Mouse (Mus musculus) E14TG2a.4 (cell line): Measurements from ENCODE around the gene Crybg3.

Experiments used
- H3K27me3 ChIP-seq: 2 replicates; pipeline ENCODE4 v1.6.1; 2014; ENCODE audit warnings: low read length, control low read depth; ENCODE audit not compliant: insufficient read depth
- H3K36me3 ChIP-seq: 2 replicates; pipeline ENCODE4 v1.6.1; 2014; ENCODE audit warnings: low read length, control low read depth; ENCODE audit not compliant: insufficient read depth
- H3K4me1 ChIP-seq: replicated peaks from 2 replicates; pipeline ENCODE4 v1.6.1; 2014; ENCODE audit warnings: low read depth, low read length, control low read depth
- H3K4me3 ChIP-seq: replicated peaks from 2 replicates; pipeline ENCODE4 v1.5.1; 2014; ENCODE audit warnings: mild to moderate bottlenecking, low read length
- H3K9me3 ChIP-seq: 2 replicates; pipeline ENCODE4 v1.6.1; 2014; ENCODE audit warnings: low read length, control low read depth
- CTCF ChIP-seq: conservative IDR thresholded peaks from 2 replicates; pipeline ENCODE4 v1.5.1; 2014; ENCODE audit warnings: low read length
- NANOG ChIP-seq: IDR thresholded peaks from 2 replicates; pipeline ENCODE4 v1.6.1; 2014; ENCODE audit warnings: borderline replicate concordance, low read length, mixed read lengths
- POU5F1 ChIP-seq: IDR thresholded peaks from 2 replicates; pipeline ENCODE4 v1.6.1; 2014; ENCODE audit warnings: low read length, borderline replicate concordance

Crybg3 gene

GRCm38 (mm10) chr16:59587816-59588215, 13.0 kb downstream of the Crybg3 start:
- H3K36me3 ChIP-seq: peaks cover 3% of the 10 kb centered on the region; the same call in 1 of the 2 replicates
- TF ChIP-seq POU5F1 (no peak), CTCF (no peak), NANOG (no peak)
- peaks cover 44% of the 10 kb centered on the region for H3K4me1 ChIP-seq
- no peaks in the 10 kb centered on the region for H3K9me3 ChIP-seq
- H3K27me3 ChIP-seq: no peaks in the 10 kb centered on the region; the same call in 1 of the 2 replicates
- H3K4me3 ChIP-seq: no peak overlapping the region

GRCm38 (mm10) chr16:59586911-59587310, 13.9 kb downstream of the Crybg3 start:
- H3K27me3 ChIP-seq: no peaks in the 10 kb centered on the region; the same call in 1 of the 2 replicates
- TF ChIP-seq CTCF (no peak), POU5F1 (no peak), NANOG (no peak)
- peaks cover 44% of the 10 kb centered on the region for H3K4me1 ChIP-seq
- no peak overlapping the region for H3K4me3 ChIP-seq
- H3K36me3 ChIP-seq: peaks cover 3% of the 10 kb centered on the region; the same call in 1 of the 2 replicates
- H3K9me3 ChIP-seq: no peaks in the 10 kb centered on the region

- Histone ChIP-seq H3K4me1 (peaks cover 44% of the 10 kb centered on the region), H3K27me3 (no peaks in the 10 kb centered on the region; the same call in 1 of the 2 replicates), H3K36me3 (peaks cover 3% of the 10 kb centered on the region; the same call in 1 of the 2 replicates), H3K9me3 (no peaks in the 10 kb centered on the region), H3K4me3 (no peak overlapping the region)
- no peak for TF ChIP-seq NANOG
- no peak for TF ChIP-seq CTCF
- TF ChIP-seq POU5F1: no peak
Measured at GRCm38 (mm10) chr16:59586276-59586675, 14.5 kb downstream of the Crybg3 start.

GRCm38 (mm10) chr16:59585706-59586244, 15.0 kb downstream of the Crybg3 start:
- TF ChIP-seq POU5F1 (no peak), CTCF (no peak), NANOG (no peak)
- peaks cover 44% of the 10 kb centered on the region for H3K4me1 ChIP-seq
- no peaks in the 10 kb centered on the region for H3K9me3 ChIP-seq
- H3K36me3 ChIP-seq: peaks cover 3% of the 10 kb centered on the region; the same call in 1 of the 2 replicates
- H3K27me3 ChIP-seq: no peaks in the 10 kb centered on the region; the same call in 1 of the 2 replicates
- H3K4me3 ChIP-seq: no peak overlapping the region

- TF ChIP-seq CTCF: no peak
- Histone ChIP-seq H3K4me3 (no peak overlapping the region), H3K27me3 (no peaks in the 10 kb centered on the region; the same call in 1 of the 2 replicates), H3K4me1 (peaks cover 46% of the 10 kb centered on the region), H3K36me3 (peaks cover 3% of the 10 kb centered on the region; the same call in 1 of the 2 replicates), H3K9me3 (no peaks in the 10 kb centered on the region)
Measured at GRCm38 (mm10) chr16:59583515-59583914, 17.3 kb downstream of the Crybg3 start.

GRCm38 (mm10) chr16:59579237-59579636, 21.5 kb downstream of the Crybg3 start:
- no peaks in the 10 kb centered on the region for H3K9me3 ChIP-seq
- no peak overlapping the region for H3K4me3 ChIP-seq
- TF ChIP-seq NANOG (no peak), POU5F1 (no peak), CTCF (no peak)
- peaks cover 8% of the 10 kb centered on the region; the same call in 1 of the 2 replicates for H3K4me1 ChIP-seq
- no peaks in the 10 kb centered on the region for H3K27me3 ChIP-seq
- H3K36me3 ChIP-seq: peaks cover 3% of the 10 kb centered on the region; the same call in 1 of the 2 replicates

- Histone ChIP-seq H3K4me1 (peaks cover 18% of the 10 kb centered on the region), H3K9me3 (no peaks in the 10 kb centered on the region), H3K36me3 (peaks cover 6% of the 10 kb centered on the region; the same call in 1 of the 2 replicates), H3K27me3 (no peaks in the 10 kb centered on the region), H3K4me3 (no peak overlapping the region)
- TF ChIP-seq NANOG: no peak
- TF ChIP-seq CTCF: no peak
- no peak for TF ChIP-seq POU5F1
Measured at GRCm38 (mm10) chr16:59573961-59574360, 26.8 kb downstream of the Crybg3 start.

- no peaks in the 10 kb centered on the region for H3K9me3 ChIP-seq
- H3K4me1 ChIP-seq: peaks cover 30% of the 10 kb centered on the region
- H3K27me3 ChIP-seq: no peaks in the 10 kb centered on the region
- H3K4me3 ChIP-seq: no peak overlapping the region
- TF ChIP-seq POU5F1 (no peak), NANOG (no peak), CTCF (no peak)
- H3K36me3 ChIP-seq: peaks cover 6% of the 10 kb centered on the region; the same call in 1 of the 2 replicates
Measured at GRCm38 (mm10) chr16:59572685-59573084, 28.1 kb downstream of the Crybg3 start.

GRCm38 (mm10) chr16:59570807-59571206, 30.0 kb downstream of the Crybg3 start:
- Histone ChIP-seq H3K36me3 (peaks cover 6% of the 10 kb centered on the region; the same call in 1 of the 2 replicates), H3K27me3 (peaks cover 4% of the 10 kb centered on the region; the same call in 1 of the 2 replicates), H3K4me1 (peaks cover 49% of the 10 kb centered on the region), H3K4me3 (no peak overlapping the region), H3K9me3 (no peaks in the 10 kb centered on the region)
- TF ChIP-seq POU5F1 (no peak), NANOG (no peak), CTCF (no peak)
